Comparison of ENCODE assay signal across 8 mouse cellular contexts in genomic region chr5:146919874-146920273, GRCm38 (mm10). TPM values are rescaled to one million over a fixed set of nuclear protein-coding genes. Genes with fewer than 3 reads are reported as not detected.
A peak's percentile ranks its signal among the peaks of the same experiment; 100 is the strongest.
DNase-seq lines count a peak whose midpoint lies in the region; ATAC-seq lines count a peak whose summit lies in the region.

No protein-coding gene starts in this region.

- 0 out of 2 replicates have a peak, but pooled peaks cover 6% of the 10 kb centered on the region for H3K27me3 ChIP-seq in lung, embryonic 15.5 days
- peaks cover 10% of the 10 kb centered on the region for H3K27me3 ChIP-seq in forebrain, embryonic 15.5 days
- H3K27me3 ChIP-seq in limb, embryonic 15.5 days: peaks cover 3% of the 10 kb centered on the region; the same call in 1 of the 2 replicates
- no peaks in the 10 kb centered on the region for H3K27me3 ChIP-seq in stomach, embryonic 14.5 days (ENCODE audit: control insufficient read depth, insufficient read depth, low read length)

- H3K4me2 ChIP-seq in lung, embryonic 15.5 days: peak overlapping the region; percentile 52
- peak overlapping the region; percentile 47 for H3K4me2 ChIP-seq in forebrain, embryonic 15.5 days (replicated peaks)
- H3K4me2 ChIP-seq in limb, embryonic 15.5 days: peak overlapping the region; percentile 49
- peak overlapping the region; percentile 51 for H3K4me2 ChIP-seq in stomach, embryonic 14.5 days (replicated peaks; ENCODE audit: low read depth, low read length)

- DNase-seq in lung, postnatal 4 days: no peak
- DNase-seq in retina, embryonic 14.5 days (ENCODE audit: low spot score): no peak
- no peak for DNase-seq in cerebellum, postnatal 4 days (ENCODE audit: low spot score in 2 of 2)
- DNase-seq in right cerebral cortex, adult 18-20 months: no peak

- 13% methylated on average over 6 of the region's 6 CpGs for WGBS in lung, embryonic 15.5 days
- WGBS in forebrain, embryonic 15.5 days: 28% methylated on average over 6 of the region's 6 CpGs
- WGBS in limb, embryonic 15.5 days: 2% methylated on average over 6 of the region's 6 CpGs
- WGBS in stomach, embryonic 14.5 days: 15% methylated on average over 6 of the region's 6 CpGs

- no peak overlapping the region for H3K9ac ChIP-seq in lung, embryonic 15.5 days
- peak overlapping the region; percentile 32; the same call in 1 of the 2 replicates for H3K9ac ChIP-seq in forebrain, embryonic 15.5 days (replicated peaks)
- no peak overlapping the region for H3K9ac ChIP-seq in limb, embryonic 15.5 days
- no peak overlapping the region for H3K9ac ChIP-seq in stomach, embryonic 14.5 days (replicated peaks; ENCODE audit: low read depth, low read length)

- no peak overlapping the region for H3K27ac ChIP-seq in lung, embryonic 15.5 days
- no peak overlapping the region for H3K27ac ChIP-seq in forebrain, embryonic 15.5 days (replicated peaks)
- H3K27ac ChIP-seq in limb, embryonic 15.5 days: no peak overlapping the region
- H3K27ac ChIP-seq in stomach, embryonic 14.5 days (ENCODE audit: low read length): no peak overlapping the region

- peaks cover 13% of the 10 kb centered on the region; the same call in 1 of the 2 replicates for H3K4me1 ChIP-seq in lung, embryonic 15.5 days
- H3K4me1 ChIP-seq in forebrain, embryonic 15.5 days: peaks cover 13% of the 10 kb centered on the region
- H3K4me1 ChIP-seq in limb, embryonic 15.5 days: peaks cover 13% of the 10 kb centered on the region
- peaks cover 9% of the 10 kb centered on the region; the same call in 1 of the 2 replicates for H3K4me1 ChIP-seq in stomach, embryonic 14.5 days (ENCODE audit: control insufficient read depth, insufficient read depth, low read length)

- ATAC-seq in lung, embryonic 15.5 days (ENCODE audit: borderline replicate concordance, extremely low read depth, low FRiP score, low TSS enrichment): no peak
- no peak for ATAC-seq in forebrain, embryonic 15.5 days (replicated peaks)
- ATAC-seq in limb, embryonic 15.5 days (ENCODE audit: insufficient number of reproducible peaks, low FRiP score, low TSS enrichment, low read depth): no peak
- peak; percentile 33; the same call in 1 of the 2 replicates for ATAC-seq in stomach, embryonic 14.5 days (ENCODE audit: insufficient number of reproducible peaks, insufficient read depth, low FRiP score, low read depth)

- no peaks in the 10 kb centered on the region for H3K9me3 ChIP-seq in lung, embryonic 15.5 days
- no peaks in the 10 kb centered on the region for H3K9me3 ChIP-seq in forebrain, embryonic 15.5 days
- no peaks in the 10 kb centered on the region for H3K9me3 ChIP-seq in limb, embryonic 15.5 days
- no peaks in the 10 kb centered on the region for H3K9me3 ChIP-seq in stomach, embryonic 14.5 days (ENCODE audit: control insufficient read depth, low read depth, low read length)

- H3K36me3 ChIP-seq in lung, embryonic 15.5 days: no peaks in the 10 kb centered on the region
- H3K36me3 ChIP-seq in forebrain, embryonic 15.5 days: no peaks in the 10 kb centered on the region
- no peaks in the 10 kb centered on the region for H3K36me3 ChIP-seq in limb, embryonic 15.5 days
- H3K36me3 ChIP-seq in stomach, embryonic 14.5 days (ENCODE audit: control insufficient read depth, insufficient read depth, low read length): no peaks in the 10 kb centered on the region

- no peak overlapping the region for H3K4me3 ChIP-seq in lung, embryonic 15.5 days
- H3K4me3 ChIP-seq in forebrain, embryonic 15.5 days: peak overlapping the region; percentile 32
- H3K4me3 ChIP-seq in limb, embryonic 15.5 days: peak overlapping the region; percentile 27
- peak overlapping the region; percentile 12; the same call in 1 of the 2 replicates for H3K4me3 ChIP-seq in stomach, embryonic 14.5 days (ENCODE audit: low read depth, low read length)

RNA-seq across cellular contexts. Expression of gene Gtf3a, which starts 28.6 kb away (rescaled TPM):
- 128 and 133 TPM in 2 replicates for polyA plus RNA-seq in lung, embryonic 15.5 days (2015; fragmentation: Nextera tagmentation; extraction: Ambion mirVana)
- polyA plus RNA-seq in forebrain, embryonic 15.5 days (2015; fragmentation: Nextera tagmentation; extraction: Ambion mirVana): 123 and 124 TPM in 2 replicates
- 109 and 110 TPM in 2 replicates for polyA plus RNA-seq in limb, embryonic 15.5 days (2015; fragmentation: Nextera tagmentation; extraction: Ambion mirVana)
- 121 and 122 TPM in 2 replicates for polyA plus RNA-seq in stomach, embryonic 14.5 days (2014; fragmentation: Nextera tagmentation; extraction: Ambion mirVana)

RNA-seq across cellular contexts. Expression of gene Mtif3, which starts 43.7 kb away (rescaled TPM):
- polyA plus RNA-seq in lung, embryonic 15.5 days (2015; fragmentation: Nextera tagmentation; extraction: Ambion mirVana): 19.3 and 20.1 TPM in 2 replicates
- 28.7 and 32.7 TPM in 2 replicates for polyA plus RNA-seq in forebrain, embryonic 15.5 days (2015; fragmentation: Nextera tagmentation; extraction: Ambion mirVana)
- polyA plus RNA-seq in limb, embryonic 15.5 days (2015; fragmentation: Nextera tagmentation; extraction: Ambion mirVana): 22.9 and 25.6 TPM in 2 replicates
- polyA plus RNA-seq in stomach, embryonic 14.5 days (2014; fragmentation: Nextera tagmentation; extraction: Ambion mirVana): 28.6 and 29.9 TPM in 2 replicates
